Mouse (Mus musculus) liver, adult 2 months (tissue): Measurements from ENCODE around the gene Calhm1.

ENCODE experiments used
- CTCF ChIP-seq: fragments of 200-500 bp; IDR thresholded peaks from 2 replicates; pipeline ENCODE4 v1.5.1; 2011; ENCODE audit warnings: low read depth, low read length, control low read depth
- POLR2A ChIP-seq: fragments of 200-500 bp; IDR thresholded peaks from 2 replicates; pipeline ENCODE4 v1.6.1; 2011; ENCODE audit warnings: low read length, control low read depth; ENCODE audit not compliant: insufficient read depth; ENCODE audit errors: extremely low read depth

GRCm38 (mm10) chr19:47178001-47178400 is 33.9 kb upstream of the Calhm1 start:
- TF ChIP-seq CTCF (no peak), POLR2A (no peak)
